Mouse (Mus musculus): ENCODE results near the gene Lurap1l. TPM values are rescaled to one million over a fixed set of nuclear protein-coding genes. Genes with fewer than 3 reads are reported as not detected.
A peak's percentile ranks its signal among the peaks of the same experiment; 100 is the strongest.

Lurap1l gene
- total RNA-seq, 4 experiments from 2014 or later = 5.4 to 11.2 (median 8.8) TPM

DNA sequence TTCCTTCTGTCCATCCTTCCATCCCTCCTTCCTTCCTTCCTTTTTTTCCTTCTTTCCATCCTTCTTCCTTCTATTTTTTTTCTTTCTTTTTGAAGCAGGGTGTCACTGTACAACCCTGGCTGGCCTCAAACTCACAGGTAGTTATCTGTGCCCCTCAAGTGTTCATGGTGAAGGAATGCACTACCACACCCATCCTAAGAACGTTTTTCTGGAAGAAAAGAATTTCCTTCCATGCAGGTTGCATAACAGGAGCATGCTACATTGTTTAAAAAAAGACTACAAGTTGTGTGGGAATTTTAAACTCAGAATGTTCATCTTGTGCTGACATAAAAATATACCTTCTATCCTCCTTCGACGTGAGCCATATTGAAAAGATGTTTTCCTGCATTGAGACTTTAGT lies 7.4 kb downstream of the Lurap1l start:
- DNase-seq = no peak

DNA sequence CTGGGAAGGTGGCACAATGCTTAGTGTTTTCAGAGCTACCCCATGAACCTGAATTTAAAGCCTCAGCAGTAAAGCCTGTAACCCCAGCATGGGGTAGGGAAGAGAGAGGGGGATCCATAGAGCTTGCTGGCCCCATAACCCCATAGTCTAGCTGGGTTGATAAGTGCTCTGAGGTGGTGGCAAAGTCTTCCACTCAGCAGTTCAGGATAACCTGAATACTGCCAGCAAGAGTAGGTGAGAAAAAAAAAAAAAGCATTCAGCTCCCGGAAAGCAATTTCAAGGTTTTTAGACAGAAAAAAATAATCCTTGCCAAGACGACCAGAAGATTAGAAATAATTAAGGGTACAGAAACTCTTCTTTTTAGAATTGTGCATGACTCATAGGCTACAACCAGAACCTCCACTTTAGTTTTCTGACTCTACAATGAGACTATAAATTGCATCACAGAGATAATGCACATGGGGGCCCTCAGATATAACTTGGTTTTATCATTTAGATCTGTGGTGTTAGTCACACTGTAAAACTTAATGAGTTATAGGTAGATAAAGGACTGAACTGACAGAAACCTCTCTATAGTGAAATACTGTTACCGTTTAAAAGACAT lies 8.2 kb downstream of the Lurap1l start:
- no peak for DNase-seq

DNA sequence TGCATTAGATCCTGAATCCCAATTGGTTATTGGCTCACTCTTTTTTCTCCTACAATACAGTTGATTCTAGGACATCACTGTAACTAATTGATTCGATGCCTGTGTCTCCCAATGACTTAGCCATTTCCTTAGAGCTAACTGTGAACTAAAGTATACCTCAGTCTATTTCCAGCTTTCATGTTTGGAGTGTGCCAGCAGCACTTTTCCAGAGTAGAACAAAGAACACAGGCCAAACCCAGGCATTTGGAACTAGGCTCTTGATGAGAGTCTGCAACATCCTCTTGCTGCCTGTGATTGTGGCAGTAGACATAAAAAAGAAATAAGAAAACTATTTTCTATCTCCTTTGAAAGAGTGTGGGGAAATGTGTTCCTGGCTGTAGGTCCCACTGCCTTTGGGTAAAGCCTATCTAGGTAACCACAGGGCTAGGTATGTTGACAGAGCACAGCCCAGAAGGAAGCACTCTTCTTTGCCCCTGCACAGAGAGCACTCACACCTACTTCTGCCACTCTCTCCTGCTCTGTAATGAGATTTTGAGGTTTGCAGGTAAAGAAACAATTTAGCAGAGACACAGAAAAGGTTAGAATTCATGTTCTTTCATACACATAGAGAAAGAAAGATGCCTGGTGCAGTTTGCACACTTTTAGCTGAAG lies 8.9 kb downstream of the Lurap1l start:
- DNase-seq = no peak

DNA sequence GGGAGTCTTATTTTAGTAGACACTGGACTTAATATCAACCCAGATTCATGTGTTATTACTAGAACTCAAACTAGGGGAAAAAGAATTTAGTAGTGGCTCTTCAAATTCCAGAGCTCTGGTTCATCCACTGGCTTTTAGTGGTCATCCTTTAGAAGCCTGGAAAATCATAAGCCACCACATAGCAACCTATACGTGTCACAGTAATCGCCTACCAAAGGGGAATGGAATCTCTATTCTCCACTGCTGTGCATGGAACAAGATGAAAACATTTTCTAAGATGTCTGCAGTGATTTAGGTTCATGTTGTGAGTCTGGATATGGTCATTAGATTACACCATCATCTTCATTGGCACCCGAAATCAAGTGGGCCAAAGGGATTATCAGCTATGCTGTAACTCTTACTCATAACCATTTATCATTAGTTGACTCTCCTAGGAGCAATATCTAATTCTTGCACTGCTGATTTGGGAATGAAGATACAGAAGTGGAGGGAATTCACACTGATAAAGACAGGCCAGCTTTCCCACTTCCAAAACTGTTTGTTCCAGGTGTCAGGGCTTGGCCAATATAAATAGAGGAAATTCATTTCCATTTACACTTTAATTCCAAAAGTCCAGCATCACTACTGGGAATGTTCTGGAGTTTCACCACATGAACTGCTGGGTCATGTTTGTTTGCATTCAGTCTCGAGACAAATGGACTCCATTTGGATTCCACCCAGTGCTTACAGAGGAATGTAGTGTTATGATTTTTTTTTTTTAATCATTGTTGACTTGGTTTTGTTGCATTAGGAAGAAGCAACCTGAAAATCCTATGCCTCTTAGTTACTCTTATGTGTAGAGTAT lies 11.4 kb downstream of the Lurap1l start:
- no peak for DNase-seq

DNA sequence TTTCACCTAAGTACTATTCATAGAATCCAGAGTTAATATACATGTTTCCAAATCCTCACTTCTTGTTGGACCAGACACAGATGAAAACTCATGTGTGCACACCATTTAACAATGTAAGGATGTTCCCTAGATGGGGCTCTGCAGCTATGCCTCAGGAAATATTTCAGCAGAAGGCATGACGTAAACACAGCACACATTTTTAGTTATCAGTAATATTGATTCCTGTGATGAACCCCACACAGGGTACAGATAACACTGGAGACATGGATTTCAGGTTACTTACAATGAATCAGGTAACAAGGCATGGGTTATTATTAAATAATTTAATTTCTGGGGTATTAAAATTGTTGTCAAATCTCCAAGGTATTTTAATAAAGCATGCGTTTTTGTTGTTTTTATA lies 12.2 kb downstream of the Lurap1l start:
- no peak for DNase-seq

DNA sequence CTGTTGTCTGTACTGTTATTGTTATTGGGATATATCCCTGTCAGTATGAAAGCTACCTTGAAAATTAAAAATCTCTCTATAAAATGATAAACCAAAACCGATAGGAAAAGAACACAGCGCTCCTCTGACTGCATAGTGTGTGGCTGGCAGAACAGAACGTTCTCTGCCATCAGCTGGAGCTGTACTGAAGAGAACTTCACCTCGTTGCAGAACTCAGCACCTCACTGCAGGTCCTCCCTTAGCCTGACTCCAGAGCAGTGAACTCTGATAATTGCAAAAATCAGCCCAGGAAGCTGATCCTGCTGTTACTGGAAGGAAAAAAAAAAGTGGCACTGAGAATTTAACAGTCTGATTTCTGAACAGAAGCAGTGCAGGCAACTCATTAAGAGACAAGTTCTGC lies 14.4 kb downstream of the Lurap1l start:
- no peak for DNase-seq

DNA sequence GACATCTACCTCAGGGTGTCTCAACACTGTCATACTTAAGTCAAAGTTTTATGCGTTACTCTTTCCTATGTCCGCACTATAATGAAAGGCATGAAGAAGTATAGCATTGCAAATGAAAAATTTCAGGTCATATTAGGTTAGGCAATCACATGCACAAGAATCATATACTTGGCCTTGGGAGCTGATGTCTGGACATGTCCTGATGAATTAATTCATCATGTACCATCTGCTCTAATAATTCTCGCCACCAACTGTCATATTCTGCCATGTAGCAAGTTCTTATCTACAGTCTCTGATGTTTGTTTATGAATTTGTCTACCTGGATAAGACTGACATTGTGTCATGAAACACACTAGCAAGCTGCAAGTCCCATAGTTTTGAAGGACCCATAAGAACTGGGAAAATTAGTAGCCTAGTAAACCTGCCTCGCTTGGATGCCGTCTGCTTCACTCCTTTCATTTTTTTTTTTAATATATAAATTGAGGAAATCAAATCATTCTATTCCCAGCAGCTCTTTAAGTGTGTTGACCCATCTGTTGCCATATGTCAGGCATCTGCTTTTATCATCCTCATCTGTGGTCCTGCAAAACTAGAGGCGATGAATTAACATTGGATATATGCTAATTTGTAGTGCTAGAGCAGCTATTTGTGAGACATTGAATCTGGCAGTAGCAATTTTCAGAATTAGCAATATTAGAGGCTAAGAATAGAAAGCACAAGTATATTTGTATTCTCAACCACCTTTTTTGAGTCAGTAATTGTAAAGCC lies 15.5 kb downstream of the Lurap1l start:
- no peak for DNase-seq

DNA sequence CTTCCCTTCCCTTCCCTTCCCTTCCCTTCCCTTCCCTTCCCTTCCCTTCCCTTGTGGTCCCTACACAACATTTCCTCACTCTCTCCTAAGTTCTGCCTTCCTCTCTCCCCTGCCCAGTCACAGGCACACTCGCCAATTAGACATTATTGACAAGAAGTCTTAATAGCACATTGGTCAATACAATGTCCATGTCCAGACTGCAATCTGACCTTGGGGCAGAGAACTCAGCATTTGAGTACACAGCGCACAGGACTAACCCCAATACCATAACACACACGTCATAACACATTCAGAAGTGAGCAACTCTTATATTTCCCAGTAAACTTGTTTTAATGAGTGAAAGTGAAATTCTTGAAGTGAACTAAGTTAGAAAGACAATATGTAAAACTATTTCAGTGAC lies 24.3 kb downstream of the Lurap1l start:
- DNase-seq = no peak

DNA sequence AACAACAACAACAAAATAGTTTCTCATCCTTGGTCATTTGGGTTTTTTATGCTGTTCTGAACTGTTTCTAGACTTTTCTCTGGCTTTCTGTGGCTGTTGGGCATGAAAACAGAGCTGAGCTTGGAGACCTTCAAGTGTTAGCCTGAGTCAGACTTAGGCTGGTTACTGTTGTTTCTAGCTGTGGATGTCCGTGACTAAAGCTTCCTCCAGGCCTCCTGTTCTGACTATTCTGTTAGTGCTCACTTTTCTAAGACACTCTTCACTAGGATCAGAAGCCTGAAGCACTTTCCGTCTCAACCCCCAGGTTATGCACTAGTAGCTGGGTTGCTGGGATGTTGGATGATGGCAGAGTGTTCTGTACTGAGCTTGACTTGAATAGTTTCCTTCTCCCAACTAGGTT lies 28.7 kb downstream of the Lurap1l start:
- DNase-seq = no peak

DNA sequence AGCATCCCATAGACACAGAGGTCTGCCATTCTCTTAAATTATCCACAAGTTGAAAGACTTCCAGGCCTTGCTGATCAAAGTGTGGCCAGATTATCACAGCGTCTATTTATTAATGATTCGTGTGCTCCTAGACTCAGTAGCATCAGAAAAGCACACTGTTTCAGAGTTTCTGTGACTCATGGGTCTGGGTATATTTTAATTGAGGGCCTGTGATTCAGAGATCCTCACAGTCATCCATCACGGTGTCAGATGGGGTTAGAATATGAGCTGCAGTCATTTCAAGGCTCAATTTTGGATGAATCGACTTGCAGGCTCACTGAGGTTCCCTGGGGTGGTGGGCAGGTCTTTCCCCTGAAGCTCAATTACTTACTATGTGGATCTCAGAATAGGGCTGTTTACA lies 30.5 kb downstream of the Lurap1l start:
- peak; percentile 24 for DNase-seq

DNA sequence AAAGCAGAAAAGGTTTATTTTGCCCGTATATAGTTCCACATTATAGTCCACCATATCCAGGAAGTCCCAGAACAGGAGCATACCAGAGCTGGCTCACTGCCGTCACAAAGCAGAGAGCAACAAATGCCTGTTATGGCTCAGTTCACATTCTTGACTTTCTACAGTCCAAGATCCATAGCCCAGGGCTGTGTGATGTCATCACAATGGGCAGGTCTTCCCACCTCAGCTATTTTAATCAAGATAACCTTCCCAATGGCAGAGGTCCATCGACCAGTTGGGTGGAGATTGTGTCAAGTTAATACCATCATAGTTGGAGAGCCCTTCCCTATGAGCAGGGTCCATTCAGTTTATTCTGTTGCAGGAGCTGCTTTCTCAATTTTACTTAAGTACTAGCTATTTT lies 31.5 kb downstream of the Lurap1l start:
- no peak for DNase-seq

DNA sequence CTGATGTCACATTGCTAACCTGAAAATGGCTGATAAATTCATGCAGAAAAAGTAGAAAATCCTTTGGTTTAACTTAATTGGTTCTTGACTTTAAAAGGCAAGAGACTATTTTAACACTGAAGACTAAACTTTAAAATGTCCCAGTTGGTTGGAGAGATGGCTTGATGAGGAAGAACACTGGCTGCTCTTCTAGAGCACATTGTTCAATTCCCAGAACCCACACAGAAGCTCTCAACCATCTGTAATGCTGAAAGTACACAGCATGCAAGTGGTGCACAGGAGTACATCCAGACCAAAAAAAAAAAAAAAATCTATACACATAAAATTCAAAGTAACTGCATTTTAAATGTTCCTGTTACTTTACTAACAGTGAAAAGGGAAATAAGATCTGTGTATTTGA lies 34.2 kb downstream of the Lurap1l start:
- no peak for DNase-seq

DNA sequence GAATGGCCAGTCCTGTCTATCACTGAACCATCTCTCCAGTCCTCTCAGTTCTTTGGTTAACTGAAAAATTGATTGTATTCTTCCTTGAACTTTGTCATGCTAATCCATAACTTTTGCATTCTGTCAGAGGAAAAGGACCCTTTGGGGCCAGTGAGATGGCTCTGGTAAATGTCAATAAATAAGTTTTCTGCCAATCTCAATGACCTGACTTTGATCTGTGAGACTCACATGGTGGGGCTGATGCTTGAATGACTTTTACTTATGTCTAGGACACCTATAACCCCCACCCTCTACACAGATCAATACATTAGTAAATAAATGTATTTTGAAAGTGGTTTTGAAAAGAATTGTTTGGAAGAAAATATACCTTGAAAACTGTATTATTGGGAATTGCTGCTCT lies 38.7 kb downstream of the Lurap1l start:
- DNase-seq = no peak

DNA sequence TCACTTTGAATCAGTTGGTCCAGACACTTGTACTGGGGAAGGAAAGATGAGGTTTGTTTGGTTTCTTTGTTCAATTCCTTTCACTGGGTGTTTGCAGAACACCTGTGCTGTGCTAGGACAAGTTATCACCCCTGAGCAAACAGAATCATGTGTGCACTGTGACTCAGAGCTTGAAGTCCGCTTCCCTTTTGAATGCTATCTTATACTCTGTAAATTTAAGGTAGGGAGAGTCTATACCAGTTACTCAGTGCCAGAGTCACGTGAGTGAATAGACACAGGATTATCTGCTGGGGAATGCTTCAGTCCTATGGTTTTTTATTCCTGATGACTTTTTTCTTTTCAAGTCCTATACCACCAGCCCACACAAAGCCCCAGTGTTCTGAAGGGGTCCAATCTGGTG lies 39.3 kb downstream of the Lurap1l start:
- DNase-seq = no peak

DNA sequence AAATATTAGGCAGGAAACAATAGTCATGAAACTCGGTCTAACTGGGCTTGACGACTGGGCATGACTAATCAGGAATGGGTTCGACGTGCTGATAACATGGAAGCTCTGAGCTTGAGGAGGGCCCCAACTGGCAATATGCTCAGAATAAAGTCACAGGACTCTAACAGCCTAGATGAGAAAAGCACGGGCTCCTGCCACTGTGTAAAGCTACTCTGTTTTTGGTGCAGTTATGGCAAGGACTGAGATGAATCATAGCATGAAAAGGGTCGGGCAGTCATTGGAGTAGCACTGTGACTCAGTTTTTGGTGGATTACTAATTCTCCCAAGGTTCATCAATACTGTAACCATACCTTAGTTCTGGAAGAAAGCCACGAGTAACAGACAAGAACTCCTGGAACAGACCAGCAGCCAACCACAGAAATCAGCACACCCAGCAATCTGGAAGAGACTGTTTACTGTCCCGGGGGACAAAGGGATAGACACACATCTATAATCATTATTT lies 39.9 kb downstream of the Lurap1l start:
- DNase-seq = peak; percentile 18

DNA sequence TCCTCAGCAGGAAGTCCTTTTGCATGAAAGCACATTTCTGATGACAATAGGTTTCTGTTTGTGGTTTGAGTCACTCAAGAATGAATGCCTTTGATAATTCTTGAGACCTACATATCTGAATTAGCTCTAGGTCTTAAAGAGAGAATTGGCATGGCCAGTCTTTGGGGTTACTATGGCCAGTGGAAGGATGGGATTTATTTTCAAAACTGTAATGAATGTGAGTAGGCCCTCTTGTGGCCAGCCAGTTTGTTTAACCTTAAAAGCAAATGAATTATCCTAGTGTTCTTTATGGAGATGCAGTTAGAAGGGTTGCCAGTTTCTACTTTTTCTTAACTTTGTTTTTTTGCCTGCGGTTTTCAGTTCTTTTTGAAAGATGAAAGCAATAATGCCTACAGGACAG lies 42.2 kb downstream of the Lurap1l start:
- no peak for DNase-seq

DNA sequence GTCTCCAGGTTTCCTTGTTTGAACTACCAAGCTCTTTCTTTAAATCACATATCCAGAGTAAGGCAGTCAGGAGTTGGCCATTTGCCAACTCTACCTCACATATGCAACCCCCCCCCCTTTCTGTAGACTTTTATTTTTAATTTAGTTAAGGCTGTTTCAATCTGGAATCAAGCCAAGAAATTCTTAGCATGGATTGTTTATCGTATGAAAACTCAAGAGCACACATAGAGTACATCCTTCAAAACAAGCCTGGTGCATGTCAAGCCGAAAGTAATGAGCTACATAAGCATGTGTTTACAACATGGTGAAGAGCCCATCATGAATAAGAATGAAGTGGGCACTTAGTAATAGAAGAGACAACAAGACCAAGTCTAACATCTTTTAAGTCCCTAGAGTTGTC lies 45.5 kb downstream of the Lurap1l start:
- DNase-seq = no peak

DNA sequence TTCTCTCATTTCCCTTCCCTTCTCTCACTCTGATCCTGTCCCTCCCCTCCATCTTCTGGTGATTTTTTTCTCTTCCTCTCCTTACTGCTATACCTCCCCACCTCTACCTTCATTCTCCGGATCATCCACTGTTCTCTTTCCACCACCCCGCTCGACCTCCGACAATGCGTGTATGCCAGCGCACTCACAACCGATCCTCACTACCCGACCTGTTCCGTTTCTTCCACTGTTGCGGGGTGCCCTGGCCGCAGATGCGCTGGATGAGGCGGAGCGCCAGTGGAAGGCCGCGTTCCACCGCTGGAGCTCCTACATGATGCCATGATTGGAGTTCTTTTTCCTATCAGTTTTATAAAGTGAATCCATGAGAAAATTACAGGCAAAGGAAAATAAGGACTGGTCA lies 57.1 kb downstream of the Lurap1l start:
- DNase-seq = no peak

DNA sequence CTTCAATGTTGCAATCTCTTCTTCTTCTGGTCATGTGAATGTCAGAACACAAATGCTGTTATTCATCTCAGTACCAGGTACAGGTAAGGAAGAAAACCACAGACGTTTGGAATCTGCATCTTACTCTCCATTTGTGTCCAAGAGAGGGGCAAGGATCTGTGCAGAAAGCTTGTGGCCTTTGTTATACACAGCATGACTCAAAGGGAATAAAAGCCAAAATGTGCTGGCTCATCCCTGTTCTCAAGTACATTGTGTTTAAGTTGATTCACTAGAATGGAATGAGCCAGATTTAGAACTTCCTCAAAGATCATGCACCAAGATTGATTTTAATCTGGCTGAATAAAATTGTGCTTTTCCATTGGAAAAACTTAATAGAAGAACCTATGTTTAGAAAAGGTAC lies 61.4 kb downstream of the Lurap1l start:
- no peak for DNase-seq

DNA sequence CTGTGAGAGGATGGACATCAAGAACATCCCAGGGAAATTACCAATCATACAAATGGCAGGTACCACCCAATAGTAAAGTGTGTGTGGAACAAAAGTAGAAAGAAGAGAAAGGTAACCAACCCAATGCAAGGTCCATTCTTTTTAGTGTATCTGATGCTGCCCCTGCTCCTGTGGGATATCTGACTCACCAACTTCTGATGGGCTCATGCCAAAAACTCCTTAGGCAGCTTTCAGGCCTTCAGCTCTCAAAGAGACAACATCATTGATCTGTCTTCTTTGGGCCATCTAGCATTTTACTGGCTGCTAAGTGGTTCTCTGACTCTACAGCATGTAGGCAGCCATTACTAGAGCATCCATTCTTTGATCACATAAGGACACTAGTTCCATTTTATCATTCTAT lies 63.5 kb downstream of the Lurap1l start:
- no peak for DNase-seq

DNA sequence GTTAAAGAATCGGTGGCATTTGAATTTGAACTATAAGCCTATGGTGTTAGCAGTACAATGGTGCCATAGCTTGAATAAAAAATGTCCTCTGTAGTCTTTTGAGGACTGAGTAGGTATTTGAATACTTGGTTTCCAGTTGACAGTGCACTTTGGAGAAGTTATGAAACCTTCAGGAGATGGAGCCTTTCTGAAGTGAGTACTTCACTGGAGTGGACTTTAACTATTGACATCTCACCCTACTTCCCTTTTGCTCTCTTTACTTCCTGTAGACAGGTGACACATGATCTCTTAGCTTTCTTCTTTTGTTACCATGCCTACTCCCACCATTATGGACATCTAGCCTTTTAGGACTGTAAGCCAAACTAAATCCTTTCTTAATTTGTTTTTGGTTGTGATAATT lies 80.4 kb downstream of the Lurap1l start:
- no peak for DNase-seq

DNA sequence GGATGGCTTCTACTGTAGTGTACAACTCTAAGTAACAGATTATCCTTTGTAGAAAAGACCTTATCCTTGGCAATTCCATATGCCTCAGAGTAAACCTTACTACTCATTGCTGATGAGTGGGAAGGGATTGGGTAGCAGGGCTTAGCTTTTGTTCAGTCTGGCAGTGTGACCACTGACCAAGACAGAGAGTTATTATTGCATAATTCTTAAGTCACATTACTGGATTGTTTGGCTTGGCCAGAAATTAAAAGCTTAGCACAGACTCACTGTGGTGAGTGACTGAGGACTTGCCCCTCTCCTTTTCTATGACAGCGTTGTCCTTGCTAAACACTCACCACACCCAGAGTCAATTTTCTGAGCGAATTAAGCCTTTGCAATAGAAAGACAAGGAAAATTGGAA lies 93.1 kb downstream of the Lurap1l start:
- DNase-seq = no peak

Data from adrenal gland, adult 8-10 months (tissue).